Mouse (Mus musculus): ENCODE measurements around the gene Ddx11.
A peak's percentile ranks its signal among the peaks of the same experiment; 100 is the strongest.
"Not testable (repeated sequence)": the region's sequence is repeated elsewhere in the genome, so short reads cannot be mapped to it uniquely, and the experiment has no call there.

Ddx11 gene

DNA sequence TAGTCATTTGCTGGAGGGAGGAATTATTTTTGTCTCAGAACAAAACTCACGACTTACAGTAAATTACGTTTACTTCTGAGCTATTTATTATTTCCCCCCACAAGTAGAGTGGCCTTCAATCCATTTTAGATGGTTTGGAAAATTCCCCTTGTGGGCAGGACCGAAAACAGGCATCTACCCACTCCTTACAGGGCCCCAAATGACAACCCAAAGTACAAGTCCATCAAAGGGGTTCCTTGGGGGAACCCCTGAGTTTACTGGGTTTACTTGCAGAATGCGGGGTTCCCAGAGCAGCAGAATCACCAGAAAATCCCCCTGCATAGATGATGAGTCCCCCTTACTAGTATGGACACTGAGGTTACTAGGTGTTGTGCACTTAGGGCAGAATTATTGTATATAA lies 11.2 kb upstream of the Ddx11 start:
- no peak for DNase-seq (ENCODE audit: low spot score)

DNA sequence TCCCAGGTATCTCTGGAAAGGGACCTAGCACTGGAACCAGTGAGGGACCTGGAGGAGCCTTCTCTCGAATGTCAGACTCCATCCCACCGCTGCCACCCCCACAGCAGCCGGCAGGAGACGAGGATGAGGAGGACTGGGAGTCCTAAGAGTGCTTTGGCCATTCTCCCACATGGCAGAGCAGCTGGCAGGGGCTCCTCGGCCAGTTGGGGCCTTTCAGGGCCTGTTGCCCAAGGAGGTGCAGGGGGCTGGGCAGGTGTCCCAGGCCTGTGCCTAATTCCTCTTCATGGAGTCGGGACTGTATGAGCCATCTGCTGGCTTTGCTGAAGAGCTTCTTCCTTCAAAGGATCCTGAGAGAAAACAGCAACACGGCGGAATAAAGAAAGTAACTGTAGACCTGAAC lies 4.3 kb upstream of the Ddx11 start:
- DNase-seq (ENCODE audit: low spot score): no peak

DNA sequence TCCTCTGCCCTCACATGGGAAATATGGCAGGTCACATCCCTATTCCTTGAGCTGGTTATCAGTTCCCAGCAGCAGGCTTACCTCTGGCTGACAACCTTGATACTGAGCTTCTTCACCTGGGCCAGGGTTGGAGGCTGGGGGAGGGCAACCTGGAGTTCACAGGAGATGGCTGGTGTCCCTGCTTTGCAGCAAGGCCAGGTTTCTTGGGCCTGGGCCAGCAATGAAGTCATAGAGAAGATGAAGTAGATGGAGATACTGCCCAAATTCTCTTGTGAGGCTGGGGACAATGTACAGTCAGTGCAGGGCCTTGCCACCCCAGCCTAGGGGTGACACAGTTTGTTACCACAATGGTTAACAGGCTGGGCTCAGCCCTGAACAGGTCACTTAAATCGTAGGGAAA lies 2.6 kb upstream of the Ddx11 start:
- DNase-seq (ENCODE audit: low spot score): no peak

GRCm38 (mm10) chr17:66123816-66124610 lies 693 bp downstream of the Ddx11 start:
- no peak for DNase-seq (ENCODE audit: low spot score)

- no peak for DNase-seq (ENCODE audit: low spot score)
These were observed 1.9 kb downstream of the Ddx11 start for GRCm38 (mm10) chr17:66125211-66125610.

- DNase-seq (ENCODE audit: low spot score): no peak
These were observed 7.1 kb downstream of the Ddx11 start for GRCm38 (mm10) chr17:66130371-66130770.

GRCm38 (mm10) chr17:66131212-66131611 lies 7.9 kb downstream of the Ddx11 start:
- DNase-seq (ENCODE audit: low spot score): no peak

- not testable (repeated sequence) for DNase-seq (ENCODE audit: low spot score)
These were observed 29.7 kb downstream of the Ddx11 start for GRCm38 (mm10) chr17:66152706-66153662.

GRCm38 (mm10) chr17:66153735-66154423 lies 30.6 kb downstream of the Ddx11 start:
- DNase-seq (ENCODE audit: low spot score): not testable (repeated sequence)

GRCm38 (mm10) chr17:66154876-66155275 lies 31.6 kb downstream of the Ddx11 start:
- DNase-seq (ENCODE audit: low spot score): no peak

DNA sequence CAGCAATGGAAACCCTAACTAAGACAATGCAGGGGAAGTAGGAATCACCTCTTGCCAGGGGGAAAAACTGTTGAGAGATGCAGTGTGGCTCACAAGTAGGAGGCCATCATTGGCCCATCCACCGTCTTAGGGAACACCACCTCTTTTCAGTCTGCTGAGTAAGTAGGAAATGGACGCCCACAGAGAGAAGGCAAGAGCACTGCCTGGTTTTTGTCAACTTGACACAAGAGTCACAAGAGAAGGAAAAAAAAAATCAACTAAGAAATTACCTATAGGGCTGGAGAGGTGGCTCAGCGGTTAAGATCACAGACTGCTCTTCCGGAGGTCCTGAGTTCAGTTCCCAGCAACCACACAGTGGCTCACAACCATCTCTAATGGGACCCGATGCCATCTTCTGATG lies 35.0 kb downstream of the Ddx11 start:
- DNase-seq (ENCODE audit: low spot score): no peak

- DNase-seq (ENCODE audit: low spot score): not testable (repeated sequence)
These were observed 43.8 kb downstream of the Ddx11 start for GRCm38 (mm10) chr17:66167141-66167540.

GRCm38 (mm10) chr17:66170971-66171370 lies 47.7 kb downstream of the Ddx11 start:
- DNase-seq (ENCODE audit: low spot score): not testable (repeated sequence)

DNA sequence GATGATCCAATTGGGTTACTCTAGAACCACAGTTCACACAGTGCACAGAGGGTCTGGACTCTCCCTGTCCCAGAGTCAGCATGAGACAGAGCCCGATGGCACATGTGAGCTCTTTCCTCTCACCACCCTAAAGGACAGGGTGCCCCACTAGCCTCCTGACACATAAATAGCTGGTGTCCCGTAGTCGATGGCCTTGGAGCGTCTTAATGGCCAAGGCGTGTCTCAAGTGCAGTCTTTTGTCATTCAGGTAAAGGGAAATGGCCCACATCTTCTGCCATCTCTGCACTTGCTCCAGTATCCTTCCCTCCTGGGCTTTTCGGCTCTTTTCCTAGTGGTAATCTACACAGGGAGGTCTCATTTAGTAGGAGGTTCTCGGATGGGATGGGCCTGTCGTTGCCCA lies 67.3 kb downstream of the Ddx11 start:
- DNase-seq (ENCODE audit: low spot score): no peak

DNA sequence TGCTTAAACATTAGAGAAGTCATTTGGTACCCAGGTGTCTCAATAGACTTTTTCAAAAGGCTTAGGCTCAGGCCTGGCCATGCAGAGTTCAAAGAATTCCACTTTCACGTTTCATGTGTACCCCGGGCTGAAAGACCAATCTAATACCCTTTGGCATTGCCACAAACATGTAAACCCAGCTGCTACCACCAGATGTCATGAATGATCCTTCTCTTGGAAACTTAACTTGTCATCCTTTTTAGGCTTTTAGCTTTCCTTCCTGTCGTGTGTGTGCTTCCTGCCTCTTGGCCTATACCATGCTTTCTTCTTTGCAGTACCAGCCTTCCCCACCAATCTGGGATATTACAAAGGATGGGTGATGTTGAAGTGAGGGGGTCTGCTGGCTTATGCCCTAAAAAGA lies 73.7 kb downstream of the Ddx11 start:
- DNase-seq (ENCODE audit: low spot score): peak; percentile 24

Measured in layer of hippocampus, adult 11-12 months (tissue).